Mouse (Mus musculus): ENCODE measurements around the gene Cdh12. TPM values are rescaled to one million over a fixed set of nuclear protein-coding genes. Genes with fewer than 3 reads are reported as not detected.

The Cdh12 gene
- 0.10 and 0.22 TPM in 2 replicates for polyA plus RNA-seq (2015; fragmentation: Nextera tagmentation; extraction: Ambion mirVana)

GRCm38 (mm10) chr15:20448861-20449663, at the start of gene Cdh12:
Gene Cdh12 (plus strand): TSS chr15:20449265.

GRCm38 (mm10) chr15:20666650-20667049, 217.6 kb downstream of the Cdh12 start, which contains the start of gene Acot10:
Gene Acot10 (minus strand): TSS chr15:20666750.

Small RNA genes within 50 kb of the gene (microRNA-seq; reads per million reads assigned to microRNA genes)
- not detected for gene Gm27397 (ENCODE audit: borderline replicate concordance, insufficient number of aligned reads)

Other genes starting within 250 kb of the Cdh12 start
- 0.19 and 0.27 TPM in 2 replicates for gene Acot10, start 217.5 kb downstream of the Cdh12 start, polyA plus RNA-seq (2015; fragmentation: Nextera tagmentation; extraction: Ambion mirVana)